Mouse (Mus musculus): ENCODE data around the gene Emg1. TPM values are rescaled to one million over a fixed set of nuclear protein-coding genes. Genes with fewer than 3 reads are reported as not detected.

Emg1 gene
- total RNA-seq, 1 experiment from 2014 or later = 222 TPM

- ATAC-seq (replicated peaks; ENCODE audit: low read depth, poor library complexity, severe bottlenecking) = no peak
Observed at GRCm38 (mm10) chr6:124655893-124656292, 56.1 kb downstream of the Emg1 start.

Other genes starting within 250 kb of the Emg1 start
- 12.5 and 15.8 TPM in 2 replicates for gene Clstn3, start 247.4 kb downstream of the Emg1 start, total RNA-seq (2017)
- gene C1rl, start 219.1 kb downstream of the Emg1 start, total RNA-seq (2017) = 1.9 and 2.7 TPM in 2 replicates
- 1.7 and 3.9 TPM in 2 replicates for gene C1ra, start 199.8 kb downstream of the Emg1 start, total RNA-seq (2017)
- not detected in 2 replicates for gene C1s1, start 169.8 kb downstream of the Emg1 start, total RNA-seq (2017)
- gene C1rb, start 141.9 kb downstream of the Emg1 start, total RNA-seq (2017) = not detected in 2 replicates
- 0.23 TPM in 1 of 2 replicates, not detected in the other for gene C1s2, start 76.1 kb downstream of the Emg1 start, total RNA-seq (2017)
- 31.5 and 34.1 TPM in 2 replicates for gene Lpcat3, start 49.2 kb downstream of the Emg1 start, total RNA-seq (2017)
- 402 and 404 TPM in 2 replicates for gene Phb2, start 158 bp upstream of the Emg1 start, total RNA-seq (2017)
- 235 and 315 TPM in 2 replicates for gene Ptpn6, start 26.5 kb upstream of the Emg1 start, total RNA-seq (2017)
- gene Grcc10, start 29.2 kb upstream of the Emg1 start, total RNA-seq (2017) = 112 and 129 TPM in 2 replicates
- not detected in 2 replicates for gene Gm45234, start 43.8 kb upstream of the Emg1 start, total RNA-seq (2017)
- 4.6 and 6.7 TPM in 2 replicates for gene Atn1, start 44.3 kb upstream of the Emg1 start, total RNA-seq (2017)
- gene Eno2, start 57.5 kb upstream of the Emg1 start, total RNA-seq (2017) = 0.46 TPM in 1 of 2 replicates, not detected in the other
- gene Lrrc23, start 67.5 kb upstream of the Emg1 start, total RNA-seq (2017) = not detected in 2 replicates
- 1.1 and 3.8 TPM in 2 replicates for gene Spsb2, start 96.5 kb upstream of the Emg1 start, total RNA-seq (2017)
- 158 and 197 TPM in 2 replicates for gene Tpi1, start 102.1 kb upstream of the Emg1 start, total RNA-seq (2017)
- gene Usp5, start 117.3 kb upstream of the Emg1 start, total RNA-seq (2017) = 76.5 and 84.3 TPM in 2 replicates
- gene Cdca3, start 117.4 kb upstream of the Emg1 start, total RNA-seq (2017) = 73.5 and 92.1 TPM in 2 replicates
- gene Gnb3, start 128.1 kb upstream of the Emg1 start, total RNA-seq (2017) = not detected in 2 replicates
- gene P3h3, start 145.6 kb upstream of the Emg1 start, total RNA-seq (2017) = 8.3 and 8.7 TPM in 2 replicates
- 0.24 and 0.32 TPM in 2 replicates for gene Gpr162, start 151.8 kb upstream of the Emg1 start, total RNA-seq (2017)
- 0.73 TPM in 2 replicates for gene Cd4, start 176.0 kb upstream of the Emg1 start, total RNA-seq (2017)
- gene Lag3, start 199.5 kb upstream of the Emg1 start, total RNA-seq (2017) = 0.82 and 1.6 TPM in 2 replicates
- 40.3 and 71.3 TPM in 2 replicates for gene Ptms, start 207.9 kb upstream of the Emg1 start, total RNA-seq (2017)
- 54.9 and 61.1 TPM in 2 replicates for gene Mlf2, start 219.2 kb upstream of the Emg1 start, total RNA-seq (2017)

All from common myeloid progenitor, adult 5-6 weeks (primary cell).